Mouse (Mus musculus) liver, embryonic 14 days (tissue): ENCODE measurements around the gene Babam1. TPM values are rescaled to one million over a fixed set of nuclear protein-coding genes. Genes with fewer than 3 reads are reported as not detected.

ENCODE experiments used
- polyA plus RNA-seq: library from polyadenylated mRNA; depleted of rRNA; stranded (reverse); fragments of >200 nt; gene quantifications from 2 replicates; pipeline ENCODE4 v1.2.3, GENCODE M21; 2012; rRNA removed

Gene Babam1
- 51.3 and 56.2 TPM in 2 replicates for polyA plus RNA-seq

GRCm38 (mm10) chr8:71396639-71397305, at the start of gene Babam1:
Gene Babam1, plus strand, starts transcription at chr8:71396861.

GRCm38 (mm10) chr8:71366771-71367528, 29.7 kb upstream of the Babam1 start, which contains the start of gene Use1:
Gene Use1, plus strand, starts transcription at chr8:71366848.

GRCm38 (mm10) chr8:71371236-71371848, 25.3 kb upstream of the Babam1 start, which contains the start of gene Ocel1:
Gene Ocel1, plus strand, starts transcription at chr8:71371298.

GRCm38 (mm10) chr8:71381421-71381970, 15.2 kb upstream of the Babam1 start, which contains the start of gene Nr2f6:
Gene Nr2f6, minus strand, starts transcription at chr8:71381960.

GRCm38 (mm10) chr8:71395629-71396028, 1.0 kb upstream of the Babam1 start, which contains the start of gene Ushbp1:
Gene Ushbp1, minus strand, starts transcription at chr8:71395802.

GRCm38 (mm10) chr8:71405401-71406098, 8.9 kb downstream of the Babam1 start, which contains the start of gene Ankle1:
Gene Ankle1, plus strand, starts transcription at chr8:71406010.

Other genes starting within 250 kb of the Babam1 start
- gene Myo9b, start 124.1 kb upstream of the Babam1 start, polyA plus RNA-seq, result 5.3 and 6.7 TPM in 2 replicates
- gene Haus8, start 123.9 kb upstream of the Babam1 start, polyA plus RNA-seq, result 24.5 and 24.8 TPM in 2 replicates
- gene Use1, start 30.0 kb upstream of the Babam1 start, polyA plus RNA-seq, result 53.8 and 56.8 TPM in 2 replicates
- gene Ocel1, start 25.6 kb upstream of the Babam1 start, polyA plus RNA-seq, result 3.0 and 3.1 TPM in 2 replicates
- 15.0 and 18.0 TPM in 2 replicates for gene Nr2f6, start 14.9 kb upstream of the Babam1 start, polyA plus RNA-seq
- gene Ushbp1, start 1.1 kb upstream of the Babam1 start, polyA plus RNA-seq, result 3.0 and 3.2 TPM in 2 replicates
- gene Ankle1, start 9.1 kb downstream of the Babam1 start, polyA plus RNA-seq, result 45.6 and 52.2 TPM in 2 replicates
- 6.4 and 6.5 TPM in 2 replicates for gene Abhd8, start 66.8 kb downstream of the Babam1 start, polyA plus RNA-seq
- 39.4 and 44.7 TPM in 2 replicates for gene Mrpl34, start 68.1 kb downstream of the Babam1 start, polyA plus RNA-seq
- gene Dda1, start 72.3 kb downstream of the Babam1 start, polyA plus RNA-seq, result 21.8 and 25.0 TPM in 2 replicates
- 1.3 and 1.8 TPM in 2 replicates for gene Ano8, start 89.1 kb downstream of the Babam1 start, polyA plus RNA-seq
- gene Gtpbp3, start 91.2 kb downstream of the Babam1 start, polyA plus RNA-seq, result 8.4 and 8.9 TPM in 2 replicates
- 15.8 TPM in 2 replicates for gene Plvap, start 114.9 kb downstream of the Babam1 start, polyA plus RNA-seq
- gene Ccdc194, start 128.8 kb downstream of the Babam1 start, polyA plus RNA-seq, result 0.12 and 0.18 TPM in 2 replicates
- gene Bst2, start 140.6 kb downstream of the Babam1 start, polyA plus RNA-seq, result 47.6 and 62.9 TPM in 2 replicates
- gene Mvb12a, start 146.1 kb downstream of the Babam1 start, polyA plus RNA-seq, result 24.0 and 26.3 TPM in 2 replicates
- gene Tmem221, start 162.0 kb downstream of the Babam1 start, polyA plus RNA-seq, result 0.17 and 0.28 TPM in 2 replicates
- not detected in 2 replicates for gene Nxnl1, start 169.7 kb downstream of the Babam1 start, polyA plus RNA-seq
- gene Slc27a1, start 172.0 kb downstream of the Babam1 start, polyA plus RNA-seq, result 1.6 and 1.9 TPM in 2 replicates
- 40.2 and 45.8 TPM in 2 replicates for gene Pgls, start 195.3 kb downstream of the Babam1 start, polyA plus RNA-seq
- 0.89 and 1.0 TPM in 2 replicates for gene Fam129c, start 200.8 kb downstream of the Babam1 start, polyA plus RNA-seq
- gene Colgalt1, start 214.1 kb downstream of the Babam1 start, polyA plus RNA-seq, result 30.1 and 32.1 TPM in 2 replicates